Mouse (Mus musculus) heart, embryonic 16.5 days (tissue): ENCODE data around the gene Gatb. TPM values are rescaled to one million over a fixed set of nuclear protein-coding genes. Genes with fewer than 3 reads are reported as not detected.
A peak's percentile ranks its signal among the peaks of the same experiment; 100 is the strongest.

Source experiments
- ATAC-seq: fragments of 200-750 bp; cut with Nextera tagmentation; replicated peaks from 2 replicates; pipeline ENCODE4 v1.8.0; 2017; ENCODE audit warnings: moderate number of reproducible peaks; ENCODE audit not compliant: insufficient read depth, low FRiP score; ENCODE audit errors: extremely low read depth
- H3K27ac ChIP-seq: fragments of 300-500 bp; sonication (generic); 2 replicates; pipeline ENCODE4 v1.5.1; 2014; ENCODE audit warnings: mild to moderate bottlenecking, low read length, control low read depth, moderate library complexity
- H3K27me3 ChIP-seq: fragments of 300-500 bp; sonication (generic); 2 replicates; pipeline ENCODE4 v1.6.1; 2014; ENCODE audit warnings: low read length, mixed read lengths; ENCODE audit not compliant: control insufficient read depth, insufficient read depth
- H3K36me3 ChIP-seq: fragments of 300-500 bp; sonication (generic); 2 replicates; pipeline ENCODE4 v1.6.1; 2014; ENCODE audit not compliant: control insufficient read depth, insufficient read depth
- H3K4me1 ChIP-seq: fragments of 300-500 bp; sonication (generic); 2 replicates; pipeline ENCODE4 v1.6.1; 2014; ENCODE audit warnings: low read length, mixed read lengths; ENCODE audit not compliant: control insufficient read depth, insufficient read depth
- H3K4me2 ChIP-seq: fragments of 300-500 bp; sonication (generic); 2 replicates; pipeline ENCODE4 v1.6.1; 2014; ENCODE audit warnings: low read depth, mild to moderate bottlenecking, control low read depth, low read length
- H3K4me3 ChIP-seq: fragments of 300-500 bp; sonication (generic); 2 replicates; pipeline ENCODE4 v1.5.1; 2014; ENCODE audit warnings: mild to moderate bottlenecking, control low read depth, low read length
- H3K9ac ChIP-seq: fragments of 300-500 bp; sonication (generic); 2 replicates; pipeline ENCODE4 v1.6.1; 2014; ENCODE audit warnings: low read length, control low read depth
- H3K9me3 ChIP-seq: fragments of 300-500 bp; sonication (generic); replicated peaks from 2 replicates; pipeline ENCODE4 v1.6.1; 2016; ENCODE audit warnings: low read length; ENCODE audit not compliant: control insufficient read depth
- WGBS: fragments of 180-500 bp; shearing (Covaris S2); extraction: QIAGEN DNeasy Blood & Tissue Kit; methylation state at CpG from one replicate; pipeline ENCODE4 v1.1.7; 2014; 5-methylcytosine and 5-hydroxymethylcytosine counted together
- polyA plus RNA-seq: library from polyadenylated mRNA; unstranded; fragments of >200 nt; fragmentation: Nextera tagmentation; extraction: Ambion mirVana; gene quantifications from 2 replicates; pipeline ENCODE4 v1.2.1, GENCODE M21; 2015

Gene Gatb
- polyA plus RNA-seq, 1 experiment from 2014 or later: 40.3 TPM

DNA sequence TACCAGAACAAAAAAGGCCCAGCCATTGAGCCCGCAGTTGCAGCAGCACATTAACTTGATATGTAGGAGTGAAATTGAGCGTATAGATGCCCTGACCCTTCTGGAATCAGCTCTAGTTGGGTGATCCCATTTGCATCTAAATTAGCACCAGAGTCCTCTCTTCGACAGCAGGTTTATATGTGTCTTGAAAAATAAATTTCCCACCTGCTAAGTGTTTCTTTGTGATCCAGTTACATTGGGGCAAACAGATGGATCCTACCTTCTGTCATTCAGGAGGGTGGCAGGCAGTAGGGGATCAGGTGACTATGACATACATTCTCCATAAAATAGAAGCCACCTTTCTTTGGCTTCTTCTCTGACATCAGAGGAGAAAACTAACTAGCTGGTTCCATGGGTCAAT lies 121.1 kb downstream of the Gatb start:
- Histone ChIP-seq H3K36me3 (no peaks in the 10 kb centered on the region), H3K4me2 (no peak overlapping the region), H3K27ac (no peak overlapping the region), H3K4me1 (no peaks in the 10 kb centered on the region), H3K9ac (no peak overlapping the region), H3K9me3 (no peaks in the 10 kb centered on the region), H3K4me3 (no peak overlapping the region), H3K27me3 (no peaks in the 10 kb centered on the region)
- no peak for ATAC-seq
- WGBS: 82% methylated on average over 3 of the region's 3 CpGs

DNA sequence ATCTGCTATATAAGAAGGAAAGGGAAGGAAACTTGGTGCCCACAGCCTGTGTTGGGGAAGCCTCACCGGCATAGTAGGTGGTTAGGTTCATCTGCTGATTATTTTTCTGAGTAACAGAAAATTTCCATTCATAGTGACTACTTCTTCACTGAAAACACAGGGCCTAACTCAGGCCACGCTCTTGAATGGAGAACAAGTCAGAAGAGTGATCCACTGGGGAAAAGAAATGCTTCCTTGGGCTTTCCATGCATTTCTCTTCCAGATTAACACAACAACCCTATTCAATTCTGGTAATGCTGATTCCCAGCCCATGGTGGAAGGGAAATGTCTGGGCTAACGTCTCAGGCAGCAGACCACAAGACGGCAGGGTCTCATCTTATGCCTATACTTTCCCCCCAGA lies 124.6 kb downstream of the Gatb start:
- Histone ChIP-seq H3K36me3 (no peaks in the 10 kb centered on the region), H3K4me2 (no peak overlapping the region), H3K4me1 (peaks cover 5% of the 10 kb centered on the region), H3K27ac (no peak overlapping the region), H3K9ac (no peak overlapping the region), H3K4me3 (no peak overlapping the region), H3K9me3 (no peaks in the 10 kb centered on the region), H3K27me3 (no peaks in the 10 kb centered on the region)
- ATAC-seq: no peak
- WGBS: 86% methylated on average over 4 of the region's 4 CpGs

DNA sequence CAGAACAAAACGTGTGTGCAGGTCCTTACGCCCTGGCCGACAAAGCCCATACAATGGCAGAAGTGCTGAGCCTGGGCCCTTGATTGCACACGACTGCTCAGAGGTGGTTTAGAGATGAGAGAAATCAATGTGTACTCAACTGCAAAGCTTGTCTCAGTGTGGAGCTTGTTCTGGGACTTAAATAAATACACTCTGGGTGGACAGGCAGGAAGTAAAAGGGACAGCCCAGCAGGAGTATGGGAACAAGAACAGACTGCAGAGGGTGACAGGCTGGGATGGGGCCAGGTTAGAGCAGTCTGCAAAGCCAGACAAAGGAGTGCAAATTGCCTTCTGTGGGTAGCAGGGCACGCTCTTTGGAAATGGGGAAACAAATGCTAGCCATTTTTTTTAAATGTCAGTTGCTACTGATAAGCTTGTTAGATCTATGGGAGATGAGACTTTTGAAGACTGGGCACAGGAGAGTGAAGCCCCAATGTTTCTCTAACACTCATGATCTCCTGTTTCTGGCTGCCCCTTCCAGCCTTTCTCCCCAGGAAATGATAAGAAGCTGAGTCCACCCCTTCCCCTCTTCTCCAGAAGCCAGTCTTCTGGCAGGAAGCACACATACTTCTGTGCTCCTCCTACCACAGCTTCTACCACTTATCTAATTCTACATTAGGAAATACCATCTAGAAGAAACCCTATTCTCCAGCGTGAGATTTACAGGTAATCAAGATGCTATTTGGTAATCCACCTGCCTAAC lies 129.4 kb downstream of the Gatb start:
- H3K9me3 ChIP-seq: no peaks in the 10 kb centered on the region
- no peak overlapping the region for H3K4me2 ChIP-seq
- no peak overlapping the region for H3K4me3 ChIP-seq
- H3K4me1 ChIP-seq: peaks cover 8% of the 10 kb centered on the region
- H3K36me3 ChIP-seq: no peaks in the 10 kb centered on the region
- H3K27me3 ChIP-seq: no peaks in the 10 kb centered on the region
- WGBS: 46% methylated on average over 6 of the region's 6 CpGs
- no peak; the same call in 1 of the 2 replicates for ATAC-seq
- H3K9ac ChIP-seq: no peak overlapping the region
- H3K27ac ChIP-seq: peak overlapping the region; percentile 33; the same call in 1 of the 2 replicates

Other genes starting within 250 kb of the Gatb start
- gene Fam160a1, start 243.2 kb downstream of the Gatb start, polyA plus RNA-seq: 10.0 and 10.2 TPM in 2 replicates